Mouse (Mus musculus) hindbrain, embryonic 10.5 days (tissue): ENCODE measurements at regions not wholly inside any gene's neighbourhood (a gene's known extent, or its start where the extent isn't known, plus 50 kb on each side); places are given as distances from the start of the nearest gene placed in this dataset.

Experiments
- DNase-seq: peaks from one replicate; pipeline ENCODE4 v3.0.0-alpha.2; 2017; ENCODE audit warnings: low spot score
- H3K27ac ChIP-seq: fragments of 300-500 bp; sonication (generic); 2 replicates; pipeline ENCODE4 v1.5.1; 2016; ENCODE audit warnings: mild to moderate bottlenecking, moderate library complexity
- H3K27me3 ChIP-seq: fragments of 300-500 bp; sonication (generic); 2 replicates; pipeline ENCODE4 v1.6.1; 2016; ENCODE audit warnings: mild to moderate bottlenecking; ENCODE audit not compliant: poor library complexity, insufficient read depth, severe bottlenecking
- H3K36me3 ChIP-seq: fragments of 300-500 bp; sonication (generic); 2 replicates; pipeline ENCODE4 v1.6.1; 2016; ENCODE audit warnings: mild to moderate bottlenecking, moderate library complexity
- H3K4me1 ChIP-seq: fragments of 300-500 bp; sonication (generic); replicated peaks from 2 replicates; pipeline ENCODE4 v1.6.1; 2016; ENCODE audit warnings: mild to moderate bottlenecking
- H3K4me3 ChIP-seq: fragments of 300-500 bp; sonication (generic); 2 replicates; pipeline ENCODE4 v1.5.1; 2016; ENCODE audit warnings: mild to moderate bottlenecking, moderate library complexity
- H3K9me3 ChIP-seq: fragments of 300-500 bp; sonication (generic); 2 replicates; pipeline ENCODE4 v1.6.1; 2016; ENCODE audit warnings: mild to moderate bottlenecking, moderate library complexity
- WGBS: fragments of 180-500 bp; shearing (Covaris S2); methylation state at CpG from one replicate; pipeline ENCODE4 v1.1.7; 2016; 5-methylcytosine and 5-hydroxymethylcytosine counted together

GRCm38 (mm10) chr11:93808431-93808830, 77.1 kb downstream of the Utp18 start:
- H3K9me3 ChIP-seq = no peaks in the 10 kb centered on the region
- no peaks in the 10 kb centered on the region for H3K4me1 ChIP-seq
- H3K27ac ChIP-seq = no peak overlapping the region
- DNase-seq = no peak
- WGBS = 90% methylated on average over 12 of the region's 12 CpGs
- H3K4me3 ChIP-seq = no peak overlapping the region
- no peaks in the 10 kb centered on the region for H3K27me3 ChIP-seq
- no peaks in the 10 kb centered on the region for H3K36me3 ChIP-seq

- DNase-seq = no peak
- H3K4me1 ChIP-seq = no peaks in the 10 kb centered on the region
- WGBS = 93% methylated on average over 2 of the region's 2 CpGs
- H3K4me3 ChIP-seq = no peak overlapping the region
- no peaks in the 10 kb centered on the region for H3K27me3 ChIP-seq
- H3K27ac ChIP-seq = no peak overlapping the region
- no peaks in the 10 kb centered on the region for H3K36me3 ChIP-seq
- H3K9me3 ChIP-seq = no peaks in the 10 kb centered on the region
Observed at GRCm38 (mm10) chr11:93807205-93807604, 78.4 kb downstream of the Utp18 start.

- Histone ChIP-seq H3K4me1 (no peaks in the 10 kb centered on the region), H3K36me3 (no peaks in the 10 kb centered on the region), H3K9me3 (peaks cover 9% of the 10 kb centered on the region; the same call in 1 of the 2 replicates), H3K27me3 (no peaks in the 10 kb centered on the region), H3K4me3 (no peak overlapping the region), H3K27ac (no peak overlapping the region)
- 88% methylated on average over 5 of the region's 5 CpGs for WGBS
- no peak for DNase-seq
Observed at GRCm38 (mm10) chr11:93771143-93771940, 114.2 kb downstream of the Utp18 start.

- no peaks in the 10 kb centered on the region for H3K27me3 ChIP-seq
- H3K4me1 ChIP-seq = peaks cover 6% of the 10 kb centered on the region; the same call in 1 of the 2 replicates
- 95% methylated on average over 4 of the region's 4 CpGs for whole genome bisulfite sequencing
- no peak overlapping the region for H3K27ac ChIP-seq
- H3K9me3 ChIP-seq = peaks cover 9% of the 10 kb centered on the region; the same call in 1 of the 2 replicates
- H3K36me3 ChIP-seq = no peaks in the 10 kb centered on the region
- DNase-seq = no peak
- H3K4me3 ChIP-seq = no peak overlapping the region
Observed at GRCm38 (mm10) chr11:93765961-93766360, 119.6 kb downstream of the Utp18 start.

GRCm38 (mm10) chr11:93762832-93763530, 122.6 kb downstream of the Utp18 start:
- no peaks in the 10 kb centered on the region for H3K27me3 ChIP-seq
- DNase-seq = peak; percentile 51
- H3K36me3 ChIP-seq = no peaks in the 10 kb centered on the region
- H3K4me1 ChIP-seq = peaks cover 6% of the 10 kb centered on the region; the same call in 1 of the 2 replicates
- H3K4me3 ChIP-seq = peak overlapping the region; percentile 34; the same call in 1 of the 2 replicates
- peaks cover 9% of the 10 kb centered on the region; the same call in 1 of the 2 replicates for H3K9me3 ChIP-seq
- H3K27ac ChIP-seq = no peak overlapping the region
- WGBS = 19% methylated on average over 18 of the region's 18 CpGs

- H3K36me3 ChIP-seq = no peaks in the 10 kb centered on the region
Observed at GRCm38 (mm10) chr11:93757825-93758224, 127.7 kb downstream of the Utp18 start.

DNA sequence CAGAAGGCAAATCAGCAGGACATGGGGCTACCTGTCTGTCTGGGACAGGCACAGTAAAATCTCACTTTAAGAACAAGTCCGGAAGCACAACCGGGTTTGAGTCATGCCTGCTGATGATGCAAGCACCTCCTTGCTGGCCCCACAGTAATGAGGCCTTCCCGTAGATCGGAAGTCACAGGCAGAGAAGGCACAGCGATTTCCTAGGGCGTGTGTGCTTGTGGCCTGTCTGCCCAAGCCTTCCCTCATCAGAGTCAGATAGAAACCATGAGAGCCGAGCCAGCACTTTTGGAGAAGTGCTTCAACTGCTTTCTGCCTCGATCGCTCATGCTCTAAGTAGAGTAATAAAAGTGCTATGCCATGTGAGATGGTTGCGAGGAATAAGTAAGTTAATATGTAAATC, 148.9 kb downstream of the Utp18 start:
- Histone ChIP-seq H3K4me3 (no peak overlapping the region), H3K27ac (no peak overlapping the region), H3K4me1 (peaks cover 8% of the 10 kb centered on the region; the same call in 1 of the 2 replicates), H3K27me3 (no peaks in the 10 kb centered on the region), H3K36me3 (no peaks in the 10 kb centered on the region), H3K9me3 (no peaks in the 10 kb centered on the region)
- DNase-seq = no peak
- WGBS = 91% methylated on average over 10 of the region's 10 CpGs

More at GRCm38 (mm10) chr11:93757825-93758224, 127.7 kb downstream of the Utp18 start:
- Histone ChIP-seq H3K27ac (no peak overlapping the region), H3K9me3 (no peaks in the 10 kb centered on the region), H3K4me3 (no peak overlapping the region), H3K4me1 (no peaks in the 10 kb centered on the region), H3K27me3 (no peaks in the 10 kb centered on the region)
- no peak for DNase-seq
- WGBS = 88% methylated on average over 7 of the region's 7 CpGs

GRCm38 (mm10) chr11:93733568-93734185, 151.9 kb downstream of the Utp18 start:
- no peak overlapping the region for H3K4me3 ChIP-seq
- no peak overlapping the region for H3K27ac ChIP-seq
- peaks cover 8% of the 10 kb centered on the region; the same call in 1 of the 2 replicates for H3K4me1 ChIP-seq
- WGBS = 42% methylated on average over 11 of the region's 11 CpGs
- no peaks in the 10 kb centered on the region for H3K27me3 ChIP-seq
- DNase-seq = peak; percentile 6
- H3K9me3 ChIP-seq = no peaks in the 10 kb centered on the region
- H3K36me3 ChIP-seq = no peaks in the 10 kb centered on the region

- Histone ChIP-seq H3K4me1 (peaks cover 7% of the 10 kb centered on the region; the same call in 1 of the 2 replicates), H3K4me3 (no peak overlapping the region), H3K27me3 (no peaks in the 10 kb centered on the region), H3K27ac (no peak overlapping the region), H3K36me3 (no peaks in the 10 kb centered on the region), H3K9me3 (no peaks in the 10 kb centered on the region)
- no peak for DNase-seq
- 92% methylated on average over 9 of the region's 9 CpGs for WGBS
Observed at GRCm38 (mm10) chr11:93729119-93729518, 156.4 kb downstream of the Utp18 start.

- WGBS = 87% methylated on average over 6 of the region's 6 CpGs
- Histone ChIP-seq H3K36me3 (no peaks in the 10 kb centered on the region), H3K4me3 (no peak overlapping the region), H3K9me3 (no peaks in the 10 kb centered on the region), H3K27ac (no peak overlapping the region), H3K27me3 (no peaks in the 10 kb centered on the region), H3K4me1 (no peaks in the 10 kb centered on the region)
- DNase-seq = no peak
Observed at GRCm38 (mm10) chr11:93725242-93725641, 160.3 kb downstream of the Utp18 start.

- 66% methylated on average over 2 of the region's 2 CpGs for WGBS
- H3K36me3 ChIP-seq = no peaks in the 10 kb centered on the region
Observed at GRCm38 (mm10) chr11:93719141-93719540, 166.4 kb downstream of the Utp18 start.

DNA sequence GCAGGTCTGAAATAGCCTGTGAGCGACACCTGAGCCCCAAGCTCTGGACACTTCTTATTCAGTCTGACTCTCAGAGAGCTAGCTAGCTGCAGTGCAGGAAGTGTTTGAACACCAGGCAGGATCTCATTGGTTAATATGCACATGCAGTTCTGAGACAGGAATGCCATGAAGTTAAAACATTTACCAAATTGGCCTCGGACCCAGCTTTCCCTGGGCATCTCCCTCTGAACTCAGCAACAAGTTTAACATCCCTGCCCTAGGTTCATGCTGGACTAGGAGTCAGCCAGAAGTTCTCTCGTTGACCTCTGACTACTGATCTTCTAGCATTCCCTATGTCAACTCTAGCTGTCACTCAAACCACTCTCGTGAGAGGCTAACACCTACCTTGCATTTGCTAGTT, 175.9 kb downstream of the Utp18 start:
- 82% methylated on average over 4 of the region's 4 CpGs for WGBS
- no peaks in the 10 kb centered on the region for H3K9me3 ChIP-seq
- no peak for DNase-seq
- no peaks in the 10 kb centered on the region for H3K36me3 ChIP-seq
- no peaks in the 10 kb centered on the region for H3K27me3 ChIP-seq
- no peaks in the 10 kb centered on the region for H3K4me1 ChIP-seq
- no peak overlapping the region for H3K27ac ChIP-seq
- H3K4me3 ChIP-seq = no peak overlapping the region

More at GRCm38 (mm10) chr11:93719141-93719540, 166.4 kb downstream of the Utp18 start:
- Histone ChIP-seq H3K27ac (no peak overlapping the region), H3K9me3 (no peaks in the 10 kb centered on the region), H3K4me1 (0 out of 2 replicates have a peak, but pooled peaks cover 8% of the 10 kb centered on the region), H3K27me3 (no peaks in the 10 kb centered on the region), H3K4me3 (no peak overlapping the region)
- DNase-seq = no peak
